Mouse (Mus musculus) adrenal gland (tissue): ENCODE data around the gene Setd7.

Source experiments
- intact Hi-C: fragments of 180-260 bp; cut with DNase I; formaldehyde crosslinking; loops from one replicate; pipeline ENCODE4 v1.15.1; 2025

Setd7 gene

GRCm38 (mm10) chr3:51481059-51481458 is 79.6 kb downstream of the Setd7 start:
- intact Hi-C loops, result no loop called here

- intact Hi-C loops, result no loop called here
These were observed 80.8 kb downstream of the Setd7 start for GRCm38 (mm10) chr3:51479893-51480292.

GRCm38 (mm10) chr3:51475706-51476105 is 85.0 kb downstream of the Setd7 start:
- intact Hi-C loops, result no loop called here

GRCm38 (mm10) chr3:51468530-51468929 is 92.1 kb downstream of the Setd7 start:
- intact Hi-C loops, result no loop called here
